9 mouse cellular contexts compared by ENCODE assay signal in genomic region chr14:22578224-22578623, GRCm38 (mm10).
A peak's percentile ranks its signal among the peaks of the same experiment; 100 is the strongest.
DNase-seq lines count a peak whose midpoint lies in the region; ATAC-seq and TF ChIP-seq lines count a peak whose summit lies in the region.
"Had no signal": no experiment of that assay in that cellular context is flagged by ENCODE, and none has a peak within 500 bp of the region (broad histone marks: within the 10 kb centered on the region; RNA-seq: fewer than 3 reads in every experiment).

No protein-coding gene starts in this region.

- no peak overlapping the region for H3K9ac ChIP-seq in ES-E14 (ENCODE audit: insufficient read depth, low read depth, low read length, poor library complexity, severe bottlenecking)
- H3K9ac ChIP-seq in forebrain, embryonic 16.5 days (replicated peaks; ENCODE audit: low read depth, low read length) = no peak overlapping the region
- no peak overlapping the region for H3K9ac ChIP-seq in lung, postnatal 0 days (replicated peaks; ENCODE audit: low read depth)
- H3K9ac ChIP-seq: liver, embryonic 15.5 days had no signal

- peak; percentile 48 for DNase-seq in ES-E14 (ENCODE audit: low read depth, low spot score)
- DNase-seq in c-Kit-positive CD71-positive TER-119-positive erythroid progenitor cells, embryonic 14.5 days (ENCODE audit: low spot score) = peak; percentile 33
- DNase-seq in heart, postnatal 4 days = peak; percentile 90
- DNase-seq in layer of hippocampus, adult 2 months (ENCODE audit: low spot score in 2 of 2) = peak; percentile 86 to 91
- peak; percentile 84 for DNase-seq in lung, postnatal 0 days (ENCODE audit: low spot score)
- DNase-seq in ovary, postnatal 36 days (ENCODE audit: low spot score) = peak; percentile 83
- DNase-seq in thymus, postnatal 14 days = peak; percentile 62

- no peak overlapping the region for H3K27ac ChIP-seq in ES-E14 (ENCODE audit: insufficient read depth, low read depth, low read length, poor library complexity, severe bottlenecking)
- H3K27ac ChIP-seq in forebrain, embryonic 16.5 days (ENCODE audit: low read length) = no peak overlapping the region
- H3K27ac ChIP-seq in layer of hippocampus, adult 2 months = peak overlapping the region; percentile 70; the same call in 1 of the 2 replicates
- H3K27ac ChIP-seq in lung, postnatal 0 days (ENCODE audit: low read length) = no peak overlapping the region
- H3K27ac ChIP-seq: liver, embryonic 15.5 days had no signal

- in situ Hi-C loops in ES-E14 (cut with MboI; ENCODE audit: low sequenced_read_pairs in 2 of 2, unreplicated experiment in 2 of 2) = loop anchor here in 1 of 2 experiments (10.0 kb wide), 1 partner anchor 603 kb away; no protein-coding TSS in a partner anchor

- TF ChIP-seq EP300 in lung, postnatal 0 days (IDR thresholded peaks at IDR 0.05) = peak; percentile 14; the same call in 1 of the 2 replicates

- peak; percentile 54 for ATAC-seq in forebrain, embryonic 16.5 days
- peak; percentile 50 for ATAC-seq in lung, postnatal 0 days

- H3K4me3 ChIP-seq in ES-E14 (ENCODE audit: insufficient read depth in 1 of 2, low read depth in 1 of 2, low read length in 2 of 2, poor library complexity in 1 of 2, severe bottlenecking in 1 of 2) = no peak overlapping the region
- H3K4me3 ChIP-seq in forebrain, embryonic 16.5 days (replicated peaks; ENCODE audit: low read length) = no peak overlapping the region
- peak overlapping the region; percentile 38 for H3K4me3 ChIP-seq in layer of hippocampus, adult 2 months
- H3K4me3 ChIP-seq in lung, postnatal 0 days (ENCODE audit: low read depth, low read length) = no peak overlapping the region
- H3K4me3 ChIP-seq: liver, embryonic 15.5 days had no signal

- 0 out of 2 replicates have a peak overlapping the region, but pooled peaks have one; percentile 5 for H3K4me2 ChIP-seq in forebrain, embryonic 16.5 days (ENCODE audit: low read length)
- peak overlapping the region; percentile 15 for H3K4me2 ChIP-seq in lung, postnatal 0 days (replicated peaks; ENCODE audit: low read depth, low read length)
- H3K4me2 ChIP-seq: liver, embryonic 15.5 days had no signal

- H3K36me3 ChIP-seq in ES-E14 (ENCODE audit: control insufficient read depth, insufficient read depth, low read length, poor library complexity, severe bottlenecking) = no peaks in the 10 kb centered on the region
- H3K36me3 ChIP-seq in forebrain, embryonic 16.5 days (ENCODE audit: control insufficient read depth, insufficient read depth) = no peaks in the 10 kb centered on the region
- H3K36me3 ChIP-seq in lung, postnatal 0 days (ENCODE audit: insufficient read depth, low read length) = no peaks in the 10 kb centered on the region
- H3K36me3 ChIP-seq: liver, embryonic 15.5 days had no signal

- 19% methylated on average over 6 of the region's 6 CpGs for WGBS in forebrain, embryonic 16.5 days
- 14% methylated on average over 6 of the region's 6 CpGs for WGBS in lung, postnatal 0 days

- peaks cover 0 to 2% of the 10 kb centered on the region in 2 experiments; a peak in 1 of 4 replicates for H3K4me1 ChIP-seq in ES-E14 (ENCODE audit: control insufficient read depth in 2 of 2, insufficient read depth in 2 of 2, low read length in 2 of 2, poor library complexity in 1 of 2)
- H3K4me1 ChIP-seq in forebrain, embryonic 16.5 days (replicated peaks; ENCODE audit: control insufficient read depth, insufficient read depth, low read length) = peaks cover 7% of the 10 kb centered on the region
- H3K4me1 ChIP-seq in lung, postnatal 0 days (ENCODE audit: insufficient read depth, low read depth, low read length) = no peaks in the 10 kb centered on the region; the same call in 1 of the 2 replicates
- H3K4me1 ChIP-seq: liver, embryonic 15.5 days had no signal

- no peaks in the 10 kb centered on the region for H3K9me3 ChIP-seq in ES-E14 (ENCODE audit: control insufficient read depth, insufficient read depth, low read depth, low read length)
- H3K9me3 ChIP-seq in forebrain, embryonic 16.5 days (ENCODE audit: control insufficient read depth, low read length) = no peaks in the 10 kb centered on the region
- H3K9me3 ChIP-seq in lung, postnatal 0 days (ENCODE audit: low read length) = no peaks in the 10 kb centered on the region
- H3K9me3 ChIP-seq: liver, embryonic 15.5 days had no signal

- peaks cover 19% of the 10 kb centered on the region; the same call in 1 of the 2 replicates for H3K27me3 ChIP-seq in forebrain, embryonic 16.5 days (replicated peaks; ENCODE audit: control insufficient read depth, insufficient read depth, low read length)
- H3K27me3 ChIP-seq in lung, postnatal 0 days (replicated peaks; ENCODE audit: insufficient read depth, low read length) = no peaks in the 10 kb centered on the region
- H3K27me3 ChIP-seq: liver, embryonic 15.5 days had no signal

- TF ChIP-seq CTCF in layer of hippocampus, adult 2 months (conservative IDR thresholded peaks at IDR 0.05) = peak; percentile 99
- TF ChIP-seq CTCF in lung, postnatal 0 days (IDR thresholded peaks at IDR 0.05) = peak; percentile 98

TF ChIP-seq in ES-E14, 5 proteins besides CTCF, POLR2A, EP300 and RAD21:
- no peak for TF ChIP-seq CHD2 (IDR thresholded peaks at IDR 0.05; ENCODE audit: low read depth, low read length)
- TF ChIP-seq HCFC1 (IDR thresholded peaks at IDR 0.05; ENCODE audit: borderline replicate concordance, insufficient read depth, low read length) = no peak
- TF ChIP-seq ZC3H11A (IDR thresholded peaks at IDR 0.05; ENCODE audit: borderline replicate concordance, low read depth, low read length) = peak; percentile 62; the same call in 1 of the 2 replicates
TF ChIP-seq in ES-E14: peak in this region for 1.

Comparison
In these comparisons a context has a peak if more than half of its experiments do, and no peak if none do; other contexts are left out.
1. DNase-seq: peak in every context shown above with its lines; median percentile 90 in heart, postnatal 4 days; 88 in layer of hippocampus, adult 2 months; 84 in lung, postnatal 0 days; 83 in ovary, postnatal 36 days; 62 in thymus, postnatal 14 days; 48 in ES-E14; 33 in c-Kit-positive CD71-positive TER-119-positive erythroid progenitor cells, embryonic 14.5 days.